Mouse (Mus musculus): ENCODE results near the gene Smarcd2. TPM values are rescaled to one million over a fixed set of nuclear protein-coding genes. Genes with fewer than 3 reads are reported as not detected.
"Not testable (repeated sequence)": the region's sequence is repeated elsewhere in the genome, so short reads cannot be mapped to it uniquely, and the experiment has no call there.

Smarcd2 gene
- polyA plus RNA-seq, 1 experiment: 136 TPM

GRCm38 (mm10) chr11:106255685-106256451 is 16.9 kb downstream of the Smarcd2 start, which contains the start of the genes Ftsj3 and Psmc5:
TSS of gene Ftsj3 (minus strand) at chr11:106256079.
TSS of gene Psmc5 (plus strand) at chr11:106256154.
- WGBS: under 1% methylated on average over 42 of the region's 42 CpGs
- peak; percentile 90 for DNase-seq (ENCODE audit: low read depth, low spot score)

GRCm38 (mm10) chr11:106255174-106255573 is 17.6 kb downstream of the Smarcd2 start:
- no peak for DNase-seq (ENCODE audit: low read depth, low spot score)
- 2% methylated on average over 22 of the region's 22 CpGs for WGBS

GRCm38 (mm10) chr11:106254767-106255166 is 18.0 kb downstream of the Smarcd2 start:
- WGBS: 6% methylated on average over 2 of the region's 2 CpGs
- no peak for DNase-seq (ENCODE audit: low read depth, low spot score)

DNA sequence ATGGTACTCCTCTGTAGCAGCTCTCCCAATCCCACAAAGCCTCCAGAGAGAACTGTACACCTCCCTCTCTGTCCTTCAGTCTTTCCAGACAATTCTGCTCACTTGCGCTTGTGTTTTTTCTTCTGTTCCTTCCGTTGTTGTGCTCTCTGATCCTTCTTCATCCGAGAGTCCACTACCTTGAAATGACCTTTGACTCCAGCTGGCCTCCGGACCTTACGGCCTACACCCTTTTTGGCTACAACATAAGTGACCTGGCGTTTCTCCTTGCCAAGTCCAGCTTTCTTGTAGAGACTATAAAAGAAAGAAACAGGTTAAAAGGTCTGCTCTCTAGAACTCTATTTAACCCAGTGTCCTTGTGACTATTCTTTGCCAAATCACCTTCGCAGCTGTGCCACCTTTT is 23.4 kb downstream of the Smarcd2 start:
- no peak for DNase-seq (ENCODE audit: low read depth, low spot score)

DNA sequence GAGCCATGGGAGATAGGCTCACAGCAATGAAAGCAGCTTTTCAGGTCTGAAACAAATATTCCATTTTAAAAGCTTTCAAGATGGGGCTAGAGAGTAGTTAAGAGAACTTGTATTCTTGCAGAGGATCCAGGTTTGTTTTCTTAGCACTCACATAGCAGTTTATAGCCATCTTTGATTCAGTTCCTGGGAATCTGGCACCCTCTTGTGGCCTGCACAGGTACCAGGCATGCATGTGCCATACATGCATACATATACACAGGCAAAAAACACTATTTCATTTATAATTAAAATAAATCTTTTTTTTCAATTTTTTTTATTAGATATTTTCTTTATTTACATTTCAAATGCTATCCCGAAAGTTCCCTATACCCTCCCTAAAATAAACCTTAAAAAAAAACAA is 25.9 kb downstream of the Smarcd2 start:
- WGBS: 93% methylated on average over 1 of the region's 1 CpGs
- no peak for DNase-seq (ENCODE audit: low read depth, low spot score)

More for the DNA sequence above, 23.4 kb downstream of the Smarcd2 start:
- WGBS: 70% methylated on average over 7 of the region's 7 CpGs

DNA sequence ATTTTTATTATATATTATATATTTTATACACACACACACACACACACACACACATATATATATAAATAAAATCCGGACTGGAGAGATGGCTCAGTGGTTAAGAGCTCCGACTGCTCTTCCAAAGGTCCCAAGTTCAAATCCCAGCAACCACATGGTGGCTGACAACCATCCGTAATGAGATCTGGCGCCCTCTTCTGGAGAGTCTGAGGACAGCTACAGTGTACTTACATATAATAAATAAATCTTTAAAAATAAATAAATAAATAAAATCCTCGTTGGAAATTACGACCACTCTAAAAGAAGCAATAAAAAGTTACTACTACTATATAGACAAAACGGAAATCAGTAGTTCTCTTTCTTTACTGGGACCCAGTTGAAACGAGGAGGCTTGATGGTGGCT is 38.8 kb downstream of the Smarcd2 start:
- DNase-seq (ENCODE audit: low read depth, low spot score): not testable (repeated sequence)
- 66% methylated on average over 8 of the region's 8 CpGs for WGBS

GRCm38 (mm10) chr11:106220603-106221002 is 52.2 kb downstream of the Smarcd2 start:
- DNase-seq (ENCODE audit: low read depth, low spot score): no peak
- 58% methylated on average over 3 of the region's 3 CpGs for WGBS

DNA sequence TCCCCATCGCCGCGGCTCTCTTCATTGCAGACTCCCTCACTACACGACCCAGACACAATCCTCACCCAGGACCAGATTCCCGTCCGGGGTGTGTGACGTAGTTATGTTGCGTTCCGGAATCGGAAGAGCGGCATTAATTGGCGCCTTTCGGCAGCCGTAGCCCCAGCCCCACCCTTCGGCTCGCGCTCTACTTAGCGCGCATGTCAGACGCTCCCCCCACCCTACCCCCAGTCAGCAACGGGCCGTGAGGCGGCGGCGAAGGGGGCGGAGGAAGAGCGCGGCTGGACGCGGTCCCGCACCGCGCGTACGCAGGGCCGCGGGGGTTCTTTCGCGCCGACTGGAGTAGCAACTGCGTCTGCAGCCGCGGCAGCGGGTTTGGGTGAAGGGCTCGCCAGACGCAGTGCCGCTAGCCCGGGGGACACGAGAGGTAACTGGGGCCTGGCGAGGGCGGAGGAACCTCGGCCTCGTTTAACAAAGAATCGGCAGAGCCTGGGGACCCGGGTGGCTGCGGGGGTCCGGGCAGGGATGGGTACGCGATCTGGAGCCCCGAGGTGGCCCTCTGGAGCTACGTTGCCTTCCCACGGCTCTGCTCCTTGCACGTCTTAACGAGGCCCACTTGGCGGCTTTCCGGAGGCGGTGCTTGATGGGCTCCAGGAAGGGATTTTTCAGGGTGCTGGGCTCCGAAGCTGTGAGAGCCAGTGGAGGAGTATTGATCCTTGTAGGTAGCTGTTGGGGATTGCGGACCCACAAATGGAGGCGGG is 55.9 kb downstream of the Smarcd2 start, which contains the start of gene Ddx42:
Ddx42 (plus strand) TSS at position 197 of the 761 bp plus-strand sequence.
- peak; percentile 75 for DNase-seq (ENCODE audit: low read depth, low spot score)

DNA sequence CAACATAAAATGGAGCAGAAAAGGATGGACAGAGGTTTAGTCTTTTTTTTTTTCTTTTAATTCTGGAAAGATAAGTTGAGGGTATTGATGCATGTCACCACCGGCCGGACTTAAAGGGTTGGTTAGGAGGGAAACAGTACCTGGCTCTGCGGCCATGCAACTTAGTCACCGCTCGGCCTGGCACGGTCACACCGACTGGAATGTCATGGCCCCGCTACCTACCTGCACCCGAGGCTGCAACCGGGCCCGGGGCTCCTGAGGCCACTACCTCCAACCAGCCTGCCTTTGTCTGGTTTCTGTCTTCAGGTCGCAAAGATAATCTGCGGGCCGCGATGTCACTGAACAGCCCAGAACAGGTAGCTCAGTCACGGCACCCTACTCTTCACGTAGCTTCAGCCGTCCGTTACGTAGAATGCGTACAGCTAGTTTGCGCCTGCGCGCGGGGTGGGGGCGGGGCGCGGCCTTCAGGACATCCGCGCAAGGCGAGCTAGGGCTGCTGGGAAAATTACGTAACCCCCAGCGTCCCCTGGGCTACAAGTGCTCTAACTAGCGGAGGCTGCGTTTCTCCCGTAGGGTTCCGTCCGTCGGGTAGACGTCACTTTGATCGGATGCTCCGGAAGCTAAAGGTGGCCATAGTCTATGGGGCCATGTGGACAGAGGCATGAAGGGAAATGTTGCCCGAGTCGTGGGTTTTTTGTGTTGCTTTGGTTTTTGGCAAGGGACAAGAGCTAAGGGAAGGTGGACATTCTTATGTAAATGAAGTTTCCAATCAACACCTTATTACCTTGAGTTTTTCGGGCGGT is 56.6 kb downstream of the Smarcd2 start, which contains the start of gene Ccdc47:
Ccdc47 (minus strand) TSS at position 418 of the 803 bp plus-strand sequence.
- peak; percentile 96 for DNase-seq (ENCODE audit: low read depth, low spot score)
- under 1% methylated on average over 46 of the region's 46 CpGs for WGBS

More for the DNA sequence above, 55.9 kb downstream of the Smarcd2 start, which contains the start of gene Ddx42:
- under 1% methylated on average over 70 of the region's 70 CpGs for WGBS

DNA sequence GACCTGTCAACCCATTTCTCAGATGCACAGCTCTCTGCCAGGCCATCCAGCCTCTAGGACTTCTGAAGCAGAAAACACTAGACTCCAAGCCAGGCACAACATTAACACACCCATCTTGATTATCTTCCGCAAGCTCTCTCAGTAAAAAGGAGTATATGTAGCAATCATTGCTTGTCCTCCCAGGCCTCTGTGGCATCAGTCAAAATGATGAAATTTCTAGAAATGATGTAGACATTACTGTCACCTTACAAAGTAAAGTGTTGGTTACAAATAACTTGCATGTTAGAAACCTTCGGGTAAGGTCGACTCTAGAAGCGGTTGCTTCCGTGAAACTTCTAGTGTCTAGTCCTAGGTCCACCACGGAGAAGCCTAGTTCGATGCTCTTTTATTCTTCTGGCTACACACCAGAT is 57.3 kb downstream of the Smarcd2 start:
- no peak for DNase-seq (ENCODE audit: low read depth, low spot score)
- 6% methylated on average over 7 of the region's 7 CpGs for WGBS

DNA sequence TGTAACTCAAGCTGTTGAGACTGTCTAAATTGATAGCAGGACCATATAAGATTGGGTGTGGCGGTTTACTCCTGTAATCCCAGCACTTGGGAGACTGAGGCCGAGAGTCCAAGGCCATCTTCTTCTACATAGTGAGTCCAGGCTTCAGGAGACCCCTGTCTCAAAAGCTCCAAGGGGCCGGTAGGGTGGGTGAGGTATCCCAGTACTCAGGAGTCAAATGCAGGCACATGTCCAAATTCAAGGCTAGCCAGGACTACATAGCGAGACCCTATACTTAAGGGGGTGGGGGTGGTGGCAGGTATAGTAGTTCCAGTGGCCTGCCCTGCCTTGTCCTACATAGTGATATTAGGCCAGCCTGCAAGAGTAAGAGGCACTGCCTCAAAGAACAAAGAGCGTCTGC is 57.9 kb downstream of the Smarcd2 start:
- 63% methylated on average over 5 of the region's 5 CpGs for WGBS
- no peak for DNase-seq (ENCODE audit: low read depth, low spot score)

Other genes with a start within 250 kb of the Smarcd2 start
- gene Dcaf7, start 236.1 kb downstream of the Smarcd2 start, polyA plus RNA-seq (2012; rRNA removed): 27.3 and 41.3 TPM in 2 replicates
- 10.2 and 15.5 TPM in 2 replicates for gene Taco1, start 206.9 kb downstream of the Smarcd2 start, polyA plus RNA-seq (2012; rRNA removed)
- gene Map3k3, start 188.4 kb downstream of the Smarcd2 start, polyA plus RNA-seq (2012; rRNA removed): 15.0 and 23.5 TPM in 2 replicates
- not detected in 2 replicates for gene Gm10840, start 112.1 kb downstream of the Smarcd2 start, polyA plus RNA-seq (2012; rRNA removed)
- gene Limd2, start 112.1 kb downstream of the Smarcd2 start, polyA plus RNA-seq (2012; rRNA removed): 32.3 and 40.7 TPM in 2 replicates
- 10.9 and 12.1 TPM in 2 replicates for gene Strada, start 70.8 kb downstream of the Smarcd2 start, polyA plus RNA-seq (2012; rRNA removed)
- 9.5 and 13.7 TPM in 2 replicates for gene Ccdc47, start 56.6 kb downstream of the Smarcd2 start, polyA plus RNA-seq (2012; rRNA removed)
- 7.6 and 9.9 TPM in 2 replicates for gene Ddx42, start 56.0 kb downstream of the Smarcd2 start, polyA plus RNA-seq (2012; rRNA removed)
- 13.2 and 16.1 TPM in 2 replicates for gene Ftsj3, start 16.9 kb downstream of the Smarcd2 start, polyA plus RNA-seq (2012; rRNA removed)
- gene Psmc5, start 16.8 kb downstream of the Smarcd2 start, polyA plus RNA-seq (2012; rRNA removed): 55.5 and 62.4 TPM in 2 replicates
- gene Tcam1, start 3.7 kb upstream of the Smarcd2 start, polyA plus RNA-seq (2012; rRNA removed): 0.11 and 0.12 TPM in 2 replicates
- 0.27 and 0.82 TPM in 2 replicates for gene Gh, start 28.9 kb upstream of the Smarcd2 start, polyA plus RNA-seq (2012; rRNA removed)
- 39.6 and 60.0 TPM in 2 replicates for gene Cd79b, start 41.8 kb upstream of the Smarcd2 start, polyA plus RNA-seq (2012; rRNA removed)
- 0.27 and 0.42 TPM in 2 replicates for gene Scn4a, start 80.3 kb upstream of the Smarcd2 start, polyA plus RNA-seq (2012; rRNA removed)
- 0.80 and 2.1 TPM in 2 replicates for gene Prr29, start 92.5 kb upstream of the Smarcd2 start, polyA plus RNA-seq (2012; rRNA removed)
- gene Icam2, start 115.1 kb upstream of the Smarcd2 start, polyA plus RNA-seq (2012; rRNA removed): 13.2 and 16.2 TPM in 2 replicates
- gene Ern1, start 214.9 kb upstream of the Smarcd2 start, polyA plus RNA-seq (2012; rRNA removed): 11.8 and 26.1 TPM in 2 replicates

All from large intestine, adult 2 months (tissue).